Mouse (Mus musculus) stomach, postnatal 0 days (tissue): ENCODE data around the gene Tsc22d1.

Experiments
- CTCF ChIP-seq: IDR thresholded peaks from 2 replicates; pipeline ENCODE4 v1.5.1; 2016; ENCODE audit warnings: antibody characterized with exemption, low read depth, mild to moderate bottlenecking, moderate library complexity
- EP300 ChIP-seq: optimal IDR thresholded peaks from 2 replicates; pipeline ENCODE3; 2016; ENCODE audit warnings: antibody characterized with exemption

GRCm38 (mm10) chr14:76540005-76540670, 125.4 kb downstream of the Tsc22d1 start:
- no peak for TF ChIP-seq CTCF
- TF ChIP-seq EP300: no peak
